Mouse (Mus musculus): ENCODE measurements around the gene Etl4. TPM values are rescaled to one million over a fixed set of nuclear protein-coding genes. Genes with fewer than 3 reads are reported as not detected.

Gene Etl4
- polyA plus RNA-seq, 1 experiment from 2014 or later = 76.7 TPM

DNA sequence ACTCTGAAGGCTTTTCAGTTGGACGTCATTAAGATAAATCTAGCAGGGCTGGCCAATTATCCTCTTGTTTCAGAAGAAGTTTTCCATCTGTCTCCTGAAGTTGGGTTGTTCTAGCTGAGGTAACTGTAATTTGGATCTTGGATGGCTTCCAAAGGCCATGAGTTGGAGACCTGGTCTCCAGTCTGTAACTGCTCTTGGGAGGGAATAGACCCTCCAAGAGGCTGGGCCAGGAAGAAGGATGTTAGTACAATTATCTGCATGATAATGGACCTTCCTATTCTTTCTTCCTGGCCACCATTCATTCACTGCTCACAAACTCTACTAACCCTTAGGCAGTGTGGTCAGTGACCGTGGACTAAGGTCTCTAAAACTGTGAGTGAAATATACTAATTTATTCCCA, 684.5 kb downstream of the Etl4 start:
- Histone ChIP-seq H3K4me1 (ENCODE audit: control insufficient read depth, insufficient read depth, low read length) (0 out of 2 replicates have a peak, but pooled peaks cover 4% of the 10 kb centered on the region), H3K4me2 (replicated peaks; ENCODE audit: low read depth, low read length) (no peak overlapping the region), H3K9ac (replicated peaks; ENCODE audit: low read depth, low read length) (no peak overlapping the region), H3K36me3 (ENCODE audit: control insufficient read depth, insufficient read depth, low read length) (no peaks in the 10 kb centered on the region), H3K4me3 (ENCODE audit: low read depth, low read length) (no peak overlapping the region), H3K9me3 (ENCODE audit: control insufficient read depth, low read depth, low read length) (no peaks in the 10 kb centered on the region), H3K27me3 (ENCODE audit: control insufficient read depth, insufficient read depth, low read length) (no peaks in the 10 kb centered on the region), H3K27ac (ENCODE audit: low read length) (no peak overlapping the region)
- ATAC-seq (ENCODE audit: insufficient number of reproducible peaks, insufficient read depth, low FRiP score, low read depth) = peak; percentile 53; the same call in 1 of the 2 replicates
- 59% methylated on average over 2 of the region's 2 CpGs for WGBS

DNA sequence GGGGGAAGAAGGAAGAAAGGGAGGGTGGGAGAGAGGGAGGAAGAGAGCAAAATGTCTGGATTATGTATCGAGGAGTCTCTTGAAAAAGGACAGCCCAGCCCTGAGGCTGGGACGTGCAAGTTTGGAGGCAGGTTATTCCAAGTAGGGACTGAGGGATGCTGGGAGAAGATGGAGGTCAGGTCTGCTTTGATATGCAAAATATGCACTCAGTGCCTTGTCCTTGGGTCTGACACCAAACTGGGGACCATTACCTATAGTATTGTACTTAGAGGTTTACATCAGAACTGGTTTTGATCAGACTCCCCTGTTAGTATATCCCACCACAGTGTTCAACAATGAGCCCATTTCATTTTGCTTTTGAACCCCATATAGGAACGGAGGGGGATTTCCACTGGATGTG, 685.4 kb downstream of the Etl4 start:
- no peak overlapping the region for H3K9ac ChIP-seq (replicated peaks; ENCODE audit: low read depth, low read length)
- 75% methylated on average over 3 of the region's 3 CpGs for WGBS
- H3K4me2 ChIP-seq (replicated peaks; ENCODE audit: low read depth, low read length) = no peak overlapping the region
- H3K36me3 ChIP-seq (ENCODE audit: control insufficient read depth, insufficient read depth, low read length) = no peaks in the 10 kb centered on the region
- 0 out of 2 replicates have a peak, but pooled peaks cover 10% of the 10 kb centered on the region for H3K4me1 ChIP-seq (ENCODE audit: control insufficient read depth, insufficient read depth, low read length)
- no peak for ATAC-seq (ENCODE audit: insufficient number of reproducible peaks, insufficient read depth, low FRiP score, low read depth)
- H3K27me3 ChIP-seq (ENCODE audit: control insufficient read depth, insufficient read depth, low read length) = no peaks in the 10 kb centered on the region
- H3K9me3 ChIP-seq (ENCODE audit: control insufficient read depth, low read depth, low read length) = no peaks in the 10 kb centered on the region
- no peak overlapping the region for H3K4me3 ChIP-seq (ENCODE audit: low read depth, low read length)
- no peak overlapping the region for H3K27ac ChIP-seq (ENCODE audit: low read length)

- H3K4me1 ChIP-seq (ENCODE audit: control insufficient read depth, insufficient read depth, low read length) = 0 out of 2 replicates have a peak, but pooled peaks cover 10% of the 10 kb centered on the region
- no peak overlapping the region for H3K4me2 ChIP-seq (replicated peaks; ENCODE audit: low read depth, low read length)
- H3K9ac ChIP-seq (replicated peaks; ENCODE audit: low read depth, low read length) = no peak overlapping the region
- 82% methylated on average over 3 of the region's 3 CpGs for whole genome bisulfite sequencing
- no peaks in the 10 kb centered on the region for H3K36me3 ChIP-seq (ENCODE audit: control insufficient read depth, insufficient read depth, low read length)
- H3K27ac ChIP-seq (ENCODE audit: low read length) = no peak overlapping the region; the same call in 1 of the 2 replicates
- H3K4me3 ChIP-seq (ENCODE audit: low read depth, low read length) = no peak overlapping the region
- H3K27me3 ChIP-seq (ENCODE audit: control insufficient read depth, insufficient read depth, low read length) = no peaks in the 10 kb centered on the region
- ATAC-seq (ENCODE audit: insufficient number of reproducible peaks, insufficient read depth, low FRiP score, low read depth) = no peak
- H3K9me3 ChIP-seq (ENCODE audit: control insufficient read depth, low read depth, low read length) = no peaks in the 10 kb centered on the region
Measured at GRCm38 (mm10) chr2:20596558-20596957, 687.0 kb downstream of the Etl4 start.

DNA sequence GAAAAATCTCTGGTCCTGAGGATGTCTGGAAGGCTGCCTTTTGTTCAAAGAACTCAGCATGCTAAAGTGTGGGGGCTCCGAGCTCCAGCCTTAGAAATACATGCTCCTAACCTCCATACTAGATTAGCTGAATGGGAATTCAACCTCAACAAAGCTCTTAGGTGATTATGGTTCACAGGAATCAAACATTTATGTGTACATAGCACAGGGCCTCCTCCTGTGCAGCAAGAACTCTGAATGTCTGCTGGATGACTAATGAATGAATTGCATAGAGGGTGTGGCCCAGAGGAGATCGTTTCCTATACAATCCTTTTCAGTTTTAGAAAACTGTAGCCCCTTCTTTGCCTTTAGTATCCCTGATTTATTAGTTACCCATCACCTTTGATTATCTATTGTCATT, 687.6 kb downstream of the Etl4 start:
- 40% methylated on average over 2 of the region's 2 CpGs for WGBS
- peak; percentile 85 for ATAC-seq (ENCODE audit: insufficient number of reproducible peaks, insufficient read depth, low FRiP score, low read depth)

GRCm38 (mm10) chr2:20602656-20603055, 693.1 kb downstream of the Etl4 start:
- H3K36me3 ChIP-seq (ENCODE audit: control insufficient read depth, insufficient read depth, low read length) = no peaks in the 10 kb centered on the region
- H3K4me3 ChIP-seq (ENCODE audit: low read depth, low read length) = no peak overlapping the region
- WGBS = 75% methylated on average over 2 of the region's 2 CpGs
- no peak overlapping the region for H3K27ac ChIP-seq (ENCODE audit: low read length)
- no peak for ATAC-seq (ENCODE audit: insufficient number of reproducible peaks, insufficient read depth, low FRiP score, low read depth)
- H3K4me1 ChIP-seq (ENCODE audit: control insufficient read depth, insufficient read depth, low read length) = 0 out of 2 replicates have a peak, but pooled peaks cover 7% of the 10 kb centered on the region
- no peak overlapping the region for H3K4me2 ChIP-seq (replicated peaks; ENCODE audit: low read depth, low read length)
- no peaks in the 10 kb centered on the region for H3K9me3 ChIP-seq (ENCODE audit: control insufficient read depth, low read depth, low read length)
- no peak overlapping the region for H3K9ac ChIP-seq (replicated peaks; ENCODE audit: low read depth, low read length)
- no peaks in the 10 kb centered on the region for H3K27me3 ChIP-seq (ENCODE audit: control insufficient read depth, insufficient read depth, low read length)

More for the DNA sequence above, 687.6 kb downstream of the Etl4 start:
- no peak overlapping the region for H3K9ac ChIP-seq (replicated peaks; ENCODE audit: low read depth, low read length)
- 0 out of 2 replicates have a peak, but pooled peaks cover 10% of the 10 kb centered on the region for H3K4me1 ChIP-seq (ENCODE audit: control insufficient read depth, insufficient read depth, low read length)
- H3K36me3 ChIP-seq (ENCODE audit: control insufficient read depth, insufficient read depth, low read length) = no peaks in the 10 kb centered on the region
- peak overlapping the region; percentile 2; the same call in 1 of the 2 replicates for H3K27ac ChIP-seq (ENCODE audit: low read length)
- no peaks in the 10 kb centered on the region for H3K27me3 ChIP-seq (ENCODE audit: control insufficient read depth, insufficient read depth, low read length)
- no peak overlapping the region for H3K4me3 ChIP-seq (ENCODE audit: low read depth, low read length)
- H3K4me2 ChIP-seq (replicated peaks; ENCODE audit: low read depth, low read length) = no peak overlapping the region
- no peaks in the 10 kb centered on the region for H3K9me3 ChIP-seq (ENCODE audit: control insufficient read depth, low read depth, low read length)

DNA sequence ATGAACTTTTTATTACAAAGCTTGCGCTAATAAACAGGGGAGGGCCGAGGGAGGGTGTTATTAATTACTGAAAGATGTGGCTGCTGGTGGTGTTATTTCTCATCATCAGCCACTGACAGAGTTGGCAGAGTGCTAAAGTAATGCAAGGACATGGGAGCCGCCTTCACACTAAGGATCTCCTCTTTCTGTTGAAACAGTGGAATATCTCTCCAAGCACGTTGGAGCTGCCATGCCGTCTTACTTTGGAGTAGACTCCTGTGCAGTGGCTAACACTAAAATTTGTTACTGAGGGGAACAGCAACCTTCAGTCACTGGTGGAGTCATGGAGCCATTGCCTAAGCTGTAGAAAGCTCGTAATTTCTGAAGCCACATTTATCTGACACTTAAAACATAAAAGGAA, 694.0 kb downstream of the Etl4 start:
- H3K27ac ChIP-seq (ENCODE audit: low read length) = no peak overlapping the region
- no peak overlapping the region for H3K4me2 ChIP-seq (replicated peaks; ENCODE audit: low read depth, low read length)
- H3K36me3 ChIP-seq (ENCODE audit: control insufficient read depth, insufficient read depth, low read length) = no peaks in the 10 kb centered on the region
- 84% methylated on average over 6 of the region's 6 CpGs for WGBS
- H3K4me3 ChIP-seq (ENCODE audit: low read depth, low read length) = no peak overlapping the region
- H3K4me1 ChIP-seq (ENCODE audit: control insufficient read depth, insufficient read depth, low read length) = 0 out of 2 replicates have a peak, but pooled peaks cover 5% of the 10 kb centered on the region
- no peak for ATAC-seq (ENCODE audit: insufficient number of reproducible peaks, insufficient read depth, low FRiP score, low read depth)
- no peaks in the 10 kb centered on the region for H3K9me3 ChIP-seq (ENCODE audit: control insufficient read depth, low read depth, low read length)
- H3K27me3 ChIP-seq (ENCODE audit: control insufficient read depth, insufficient read depth, low read length) = no peaks in the 10 kb centered on the region
- H3K9ac ChIP-seq (replicated peaks; ENCODE audit: low read depth, low read length) = no peak overlapping the region

DNA sequence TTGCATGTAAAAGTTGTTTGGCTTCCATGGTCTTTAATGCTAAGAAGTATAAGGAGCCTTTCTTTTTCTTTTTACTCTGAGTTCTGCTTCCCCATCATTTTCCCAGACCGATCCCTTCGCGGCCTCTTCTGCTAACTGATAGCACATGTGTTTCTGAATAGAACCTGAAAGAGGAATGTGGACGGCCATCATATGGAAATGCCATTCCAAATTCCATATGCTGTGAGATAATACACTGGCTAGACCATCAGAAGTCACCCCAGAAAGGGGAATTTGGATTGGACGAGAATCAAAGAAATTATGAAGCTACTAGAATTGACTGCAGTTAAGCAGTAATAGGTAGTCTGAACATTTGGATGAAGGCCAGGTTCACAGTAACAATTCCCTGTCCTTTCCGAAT, 694.4 kb downstream of the Etl4 start:
- Histone ChIP-seq H3K27ac (ENCODE audit: low read length) (no peak overlapping the region), H3K4me2 (replicated peaks; ENCODE audit: low read depth, low read length) (no peak overlapping the region), H3K36me3 (ENCODE audit: control insufficient read depth, insufficient read depth, low read length) (no peaks in the 10 kb centered on the region), H3K4me1 (ENCODE audit: control insufficient read depth, insufficient read depth, low read length) (0 out of 2 replicates have a peak, but pooled peaks cover 5% of the 10 kb centered on the region), H3K9ac (replicated peaks; ENCODE audit: low read depth, low read length) (no peak overlapping the region), H3K4me3 (ENCODE audit: low read depth, low read length) (no peak overlapping the region), H3K9me3 (ENCODE audit: control insufficient read depth, low read depth, low read length) (no peaks in the 10 kb centered on the region), H3K27me3 (ENCODE audit: control insufficient read depth, insufficient read depth, low read length) (no peaks in the 10 kb centered on the region)
- ATAC-seq (ENCODE audit: insufficient number of reproducible peaks, insufficient read depth, low FRiP score, low read depth) = no peak
- 77% methylated on average over 6 of the region's 6 CpGs for WGBS

DNA sequence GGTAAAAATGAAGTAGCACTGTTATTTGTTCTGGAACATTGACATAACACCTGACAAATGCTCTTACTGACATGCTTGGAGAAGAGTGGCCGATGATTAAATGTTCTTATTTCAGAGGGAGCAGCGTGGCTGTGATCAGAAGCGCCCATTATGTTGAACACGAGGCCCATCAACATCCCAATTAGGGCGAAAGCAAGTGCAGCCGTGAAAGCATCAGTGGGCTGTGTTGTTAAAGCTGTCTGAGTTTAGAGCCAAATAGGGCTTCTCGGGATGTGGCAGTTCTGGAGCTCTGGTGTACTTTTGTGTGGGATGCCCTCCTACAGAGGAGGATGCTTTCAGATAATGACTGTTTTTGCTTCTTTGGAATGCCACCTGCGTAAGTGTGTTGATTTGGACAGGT, 699.6 kb downstream of the Etl4 start:
- WGBS = 79% methylated on average over 8 of the region's 8 CpGs
- Histone ChIP-seq H3K27ac (ENCODE audit: low read length) (no peak overlapping the region), H3K27me3 (ENCODE audit: control insufficient read depth, insufficient read depth, low read length) (no peaks in the 10 kb centered on the region), H3K9ac (replicated peaks; ENCODE audit: low read depth, low read length) (no peak overlapping the region), H3K4me1 (ENCODE audit: control insufficient read depth, insufficient read depth, low read length) (no peaks in the 10 kb centered on the region), H3K36me3 (ENCODE audit: control insufficient read depth, insufficient read depth, low read length) (no peaks in the 10 kb centered on the region), H3K4me2 (replicated peaks; ENCODE audit: low read depth, low read length) (no peak overlapping the region), H3K9me3 (ENCODE audit: control insufficient read depth, low read depth, low read length) (no peaks in the 10 kb centered on the region), H3K4me3 (ENCODE audit: low read depth, low read length) (no peak overlapping the region)
- no peak for ATAC-seq (ENCODE audit: insufficient number of reproducible peaks, insufficient read depth, low FRiP score, low read depth)

GRCm38 (mm10) chr2:20615948-20616347, 706.4 kb downstream of the Etl4 start:
- Histone ChIP-seq H3K9me3 (ENCODE audit: control insufficient read depth, low read depth, low read length) (no peaks in the 10 kb centered on the region), H3K4me2 (replicated peaks; ENCODE audit: low read depth, low read length) (no peak overlapping the region), H3K27me3 (ENCODE audit: control insufficient read depth, insufficient read depth, low read length) (no peaks in the 10 kb centered on the region), H3K27ac (ENCODE audit: low read length) (no peak overlapping the region), H3K4me3 (ENCODE audit: low read depth, low read length) (no peak overlapping the region), H3K4me1 (ENCODE audit: control insufficient read depth, insufficient read depth, low read length) (no peaks in the 10 kb centered on the region), H3K36me3 (ENCODE audit: control insufficient read depth, insufficient read depth, low read length) (no peaks in the 10 kb centered on the region), H3K9ac (replicated peaks; ENCODE audit: low read depth, low read length) (no peak overlapping the region)
- 77% methylated on average over 1 of the region's 1 CpGs for WGBS
- no peak for ATAC-seq (ENCODE audit: insufficient number of reproducible peaks, insufficient read depth, low FRiP score, low read depth)

Measured in stomach, embryonic 14.5 days (tissue).